Mouse (Mus musculus): ENCODE results near the gene Cdh22. TPM values are rescaled to one million over a fixed set of nuclear protein-coding genes. Genes with fewer than 3 reads are reported as not detected.

Cdh22 gene
- total RNA-seq (2014; fragmentation: Nextera tagmentation) = not detected in 2 replicates
- not detected in 2 replicates for total RNA-seq (2017)

DNA sequence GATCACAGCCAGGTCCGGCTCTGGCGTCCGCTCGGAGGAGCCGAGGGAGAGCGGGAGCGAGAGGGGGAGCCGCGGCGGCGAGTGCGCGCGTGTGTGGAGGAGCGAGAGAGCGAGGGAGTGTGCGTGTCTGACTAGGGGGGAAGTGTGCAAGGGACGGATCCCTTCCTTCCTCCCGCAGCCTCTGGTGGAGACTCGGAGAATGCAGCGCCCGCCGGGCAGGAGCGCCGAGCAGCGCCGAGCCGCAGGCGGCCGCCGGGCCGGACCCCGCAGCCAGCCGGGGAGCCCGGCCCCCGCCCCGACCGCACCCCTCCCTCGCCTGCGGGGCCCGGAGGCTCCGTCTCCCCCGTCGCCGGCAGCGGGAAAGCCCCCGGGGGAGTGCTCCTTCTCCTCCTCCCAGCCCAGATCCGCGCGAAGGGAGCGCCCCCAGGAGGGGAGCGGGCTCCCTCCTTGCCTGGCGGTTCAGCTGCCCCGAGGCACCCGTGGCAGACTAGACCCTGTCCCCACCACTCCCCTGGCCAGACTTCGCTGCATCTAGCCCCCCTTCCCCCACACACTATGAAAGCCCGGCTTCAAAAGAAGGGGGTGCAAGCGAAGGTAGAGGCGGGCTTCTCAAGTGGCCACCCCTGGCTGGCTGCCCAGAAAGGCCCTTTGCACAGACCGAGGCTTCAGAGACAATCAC, at the start of gene Cdh22:
Gene Cdh22 (minus strand): TSS at position 241 of the 679 bp plus-strand sequence.
- ATAC-seq (replicated peaks; ENCODE audit: poor library complexity, severe bottlenecking) = peak; percentile 76

DNA sequence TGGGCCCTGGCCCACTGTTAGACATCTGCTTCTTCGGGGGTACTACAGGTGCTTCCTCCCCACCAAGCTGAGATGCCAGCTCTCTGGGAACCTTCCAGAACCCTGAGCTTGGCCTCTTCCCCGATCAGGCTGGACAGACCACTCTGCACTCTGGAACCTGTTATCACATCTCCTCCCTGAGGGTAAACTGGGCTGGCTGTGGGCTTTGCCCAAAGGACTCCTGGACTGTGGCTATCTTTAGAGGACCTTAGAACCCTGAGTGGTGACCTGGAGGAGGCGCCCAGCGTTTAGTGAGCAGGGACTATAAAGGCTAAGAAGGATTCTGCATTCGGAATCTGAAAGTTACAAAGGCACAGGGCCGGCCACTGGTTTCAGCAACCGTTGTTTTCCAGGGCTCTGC, 49.7 kb upstream of the Cdh22 start:
- ATAC-seq (replicated peaks; ENCODE audit: poor library complexity, severe bottlenecking) = no peak

DNA sequence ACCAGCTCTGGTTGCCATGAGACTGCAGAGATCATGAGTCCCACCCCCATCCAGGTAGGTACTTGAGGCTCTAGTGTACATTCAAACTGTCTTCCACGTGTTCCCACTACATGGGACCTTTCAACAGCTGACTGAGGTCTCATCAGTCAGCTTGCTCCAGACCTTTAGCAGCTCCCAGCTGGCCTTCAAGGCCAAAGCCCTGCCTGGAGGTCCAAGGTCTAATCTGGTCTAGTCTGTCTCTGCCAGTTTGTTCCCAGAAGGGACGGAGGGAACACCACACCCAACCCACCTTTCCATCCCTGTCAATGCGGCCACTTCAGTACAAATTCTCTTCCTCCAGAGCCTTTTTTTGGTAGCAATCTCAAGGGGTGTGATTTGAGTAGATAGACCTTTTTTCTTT, 49.0 kb upstream of the Cdh22 start:
- ATAC-seq (replicated peaks; ENCODE audit: poor library complexity, severe bottlenecking) = no peak

DNA sequence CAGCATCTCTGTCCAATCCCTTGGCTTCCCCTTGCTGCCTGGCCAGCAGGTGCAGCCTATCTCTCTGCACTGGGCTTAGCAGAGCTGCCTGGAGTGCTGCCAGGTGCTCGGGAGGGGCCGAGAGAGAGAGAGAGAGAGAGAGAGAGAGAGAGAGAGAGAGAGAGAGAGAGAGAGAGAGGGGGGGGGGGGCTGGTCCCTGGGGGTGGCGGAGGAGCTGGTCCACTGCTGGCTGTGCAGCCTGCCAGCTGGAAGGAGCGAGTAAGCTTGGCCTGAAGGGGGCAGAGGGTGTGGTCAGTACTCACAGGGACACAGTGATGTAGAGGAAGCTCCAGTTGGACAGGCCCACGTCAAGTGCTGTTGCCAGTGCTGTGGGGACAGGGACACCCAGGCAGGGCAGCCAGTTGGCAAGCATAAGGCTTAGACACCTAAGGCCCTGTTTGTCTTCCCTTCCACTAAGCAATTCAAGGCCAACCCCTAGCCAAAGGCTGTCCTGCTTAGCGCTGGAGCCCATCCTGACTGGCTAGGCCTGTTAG, 47.2 kb upstream of the Cdh22 start:
- ATAC-seq (replicated peaks; ENCODE audit: poor library complexity, severe bottlenecking) = no peak

DNA sequence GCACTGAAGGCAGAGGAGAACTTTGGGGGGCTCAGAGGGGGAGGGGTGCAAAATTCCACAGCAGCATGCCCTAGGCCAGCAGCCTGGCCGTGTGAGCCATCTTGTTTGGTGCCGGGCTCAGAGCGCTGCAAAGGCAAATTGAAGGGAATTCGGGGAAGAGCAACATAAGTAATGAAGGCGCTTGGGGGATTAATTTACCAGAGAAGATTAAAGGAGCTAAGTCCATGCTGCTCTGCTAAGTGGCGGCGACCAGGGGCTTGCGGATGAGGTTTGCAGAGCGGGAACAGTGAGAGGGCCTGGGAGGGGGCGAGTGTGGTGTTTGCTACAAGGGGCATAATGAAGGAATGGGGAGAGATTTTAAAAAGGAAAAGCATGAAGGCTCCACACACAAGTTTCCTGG, 44.7 kb upstream of the Cdh22 start:
- ATAC-seq (replicated peaks; ENCODE audit: poor library complexity, severe bottlenecking) = no peak

DNA sequence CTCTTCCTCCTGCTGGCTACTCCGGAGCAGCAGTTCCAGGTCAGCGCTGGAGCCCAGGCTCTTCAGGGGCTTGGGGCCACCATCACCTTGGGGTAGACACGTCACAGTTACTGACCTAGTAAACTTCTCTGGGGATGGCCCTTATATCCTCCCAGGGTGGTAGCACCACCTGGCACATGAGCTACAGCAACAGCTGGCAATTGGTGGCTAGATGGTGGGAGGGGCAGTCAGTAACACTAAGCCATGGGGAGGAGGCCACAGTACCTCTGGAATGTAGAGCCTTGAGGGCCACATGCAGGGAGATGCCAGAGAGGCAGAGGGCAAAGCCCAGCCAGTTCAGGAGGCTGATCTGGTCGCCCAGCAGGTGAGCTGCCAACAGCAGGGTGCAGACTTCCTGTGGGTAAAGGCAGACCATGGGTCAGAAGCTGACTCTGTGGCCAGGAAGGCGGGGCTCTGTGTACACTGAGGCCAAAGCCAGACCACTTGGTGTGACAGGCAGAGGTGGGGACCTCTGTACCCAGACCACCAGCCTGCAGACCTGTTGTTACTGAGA, 42.6 kb upstream of the Cdh22 start:
- no peak for ATAC-seq (replicated peaks; ENCODE audit: poor library complexity, severe bottlenecking)

DNA sequence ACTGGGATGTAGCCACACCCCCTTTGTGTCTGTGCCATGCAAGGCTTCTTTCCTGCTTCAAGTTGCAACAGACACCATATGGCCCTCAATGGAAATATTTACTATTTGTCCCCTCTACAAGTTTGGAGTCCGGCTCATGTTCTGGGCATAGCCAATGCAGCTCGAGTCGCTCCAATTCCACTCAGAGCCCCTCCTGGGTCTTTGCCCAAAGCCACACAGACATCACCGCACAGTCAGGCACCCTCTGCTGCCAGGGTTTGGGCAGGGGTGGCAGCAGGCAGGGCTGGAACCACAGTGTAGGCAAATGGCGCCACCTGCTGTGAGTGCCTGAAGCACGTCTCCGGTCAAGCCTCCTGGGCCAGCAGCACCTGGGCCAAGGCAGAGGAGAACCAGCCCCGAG, 41.2 kb upstream of the Cdh22 start:
- ATAC-seq (replicated peaks; ENCODE audit: poor library complexity, severe bottlenecking) = peak; percentile 75

DNA sequence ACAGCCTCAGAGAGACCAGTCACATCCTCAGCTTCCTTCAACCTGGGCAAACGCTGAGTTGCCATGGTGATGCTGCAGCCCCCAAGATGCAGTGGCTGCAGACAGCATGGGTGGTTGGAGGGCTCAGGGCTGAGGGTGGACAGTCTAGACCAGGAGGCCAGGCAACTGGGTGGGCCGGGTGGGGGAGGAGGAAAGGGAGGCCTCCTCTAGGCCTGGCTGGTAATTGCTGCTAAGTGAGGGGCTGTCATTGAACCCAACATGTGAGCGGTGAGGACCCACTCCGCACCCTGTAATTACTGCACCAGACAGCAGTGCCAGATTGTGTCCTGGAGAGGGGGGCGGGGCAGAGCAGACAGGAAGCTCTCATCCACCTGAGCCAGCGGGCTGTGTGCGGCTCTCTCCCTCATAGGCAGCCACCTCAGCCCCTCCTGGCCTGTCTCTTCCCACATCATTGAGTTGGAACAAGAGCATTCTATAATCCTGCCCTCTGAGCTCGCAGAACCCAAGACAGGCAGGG, 40.5 kb upstream of the Cdh22 start:
- no peak for ATAC-seq (replicated peaks; ENCODE audit: poor library complexity, severe bottlenecking)

DNA sequence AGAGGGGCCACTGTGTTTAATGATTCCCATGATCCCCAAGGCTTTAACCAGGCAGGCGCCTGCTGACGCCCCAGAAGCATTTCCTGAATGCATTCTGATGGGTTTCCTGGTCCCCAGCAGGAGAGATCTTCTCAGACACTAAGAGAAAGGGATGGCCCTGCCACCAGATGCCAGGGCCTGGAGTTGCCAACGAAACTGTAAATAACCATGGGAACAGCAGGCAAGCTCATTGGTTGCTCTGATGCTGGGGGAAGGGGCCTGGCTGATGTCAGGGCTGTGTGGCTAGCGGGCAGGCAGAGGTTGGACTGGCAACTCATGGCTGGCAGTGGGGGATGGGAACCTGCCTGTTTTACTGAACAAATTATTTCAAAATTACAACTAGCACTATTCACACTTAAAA, 38.9 kb upstream of the Cdh22 start:
- ATAC-seq (replicated peaks; ENCODE audit: poor library complexity, severe bottlenecking) = no peak

DNA sequence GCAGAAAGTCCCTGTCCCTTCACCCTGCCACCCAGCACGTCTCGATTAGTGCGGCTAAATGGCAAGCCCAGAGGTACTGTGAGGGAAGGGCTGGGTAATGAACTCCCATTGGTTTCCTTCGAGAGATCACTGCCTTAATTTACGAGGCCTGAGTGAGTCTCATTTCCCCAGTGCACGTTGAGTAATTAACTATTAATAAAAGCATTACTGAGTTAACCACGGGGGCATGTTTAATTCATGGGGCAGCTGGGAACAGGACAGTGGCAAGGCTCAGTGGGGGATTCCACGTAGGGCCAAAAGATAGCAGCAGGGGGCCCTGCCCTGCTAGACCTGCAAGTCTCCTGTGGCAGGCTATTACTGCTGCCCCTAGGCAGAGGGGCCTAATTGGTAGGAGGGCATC, 36.7 kb upstream of the Cdh22 start:
- no peak for ATAC-seq (replicated peaks; ENCODE audit: poor library complexity, severe bottlenecking)

DNA sequence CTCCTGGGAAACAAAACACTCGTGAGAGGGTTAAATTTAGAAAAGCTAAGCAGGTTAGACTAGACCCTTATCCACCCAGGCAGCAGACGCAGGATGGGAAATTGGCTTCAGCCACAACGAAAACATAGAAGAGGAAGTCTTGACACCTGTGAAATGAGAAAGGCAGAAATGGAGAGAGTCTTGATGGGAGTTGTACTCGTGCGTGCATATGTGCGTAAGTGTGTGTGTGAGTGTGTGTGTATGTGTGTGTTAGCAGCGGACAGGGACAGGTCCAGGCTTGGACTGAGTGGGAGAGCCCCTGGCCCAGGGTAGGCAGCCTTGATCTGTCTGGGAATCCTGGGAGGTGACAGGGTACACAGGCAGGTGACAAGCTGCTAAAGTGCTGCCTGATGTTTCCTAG, 36.2 kb upstream of the Cdh22 start:
- no peak for ATAC-seq (replicated peaks; ENCODE audit: poor library complexity, severe bottlenecking)

DNA sequence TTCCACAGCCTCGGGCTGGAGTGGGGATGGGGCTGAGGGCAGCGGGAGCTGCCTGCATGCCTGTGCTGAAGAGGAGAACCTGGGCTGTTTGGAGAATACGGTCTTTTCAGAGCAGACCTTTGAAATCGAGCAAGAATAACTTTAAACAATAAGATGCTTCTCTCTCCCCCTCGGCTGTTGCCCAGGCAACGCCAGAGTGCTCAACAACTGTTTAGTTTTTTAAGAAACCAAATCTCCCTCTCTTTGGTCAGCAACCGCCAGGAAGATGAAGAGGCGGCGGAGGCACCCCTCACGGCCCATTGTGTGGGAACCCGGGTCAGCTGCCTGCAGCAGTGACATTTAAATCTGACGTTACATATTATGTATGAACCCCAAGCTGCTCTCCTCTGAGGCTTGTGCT, 32.1 kb upstream of the Cdh22 start:
- no peak for ATAC-seq (replicated peaks; ENCODE audit: poor library complexity, severe bottlenecking)

DNA sequence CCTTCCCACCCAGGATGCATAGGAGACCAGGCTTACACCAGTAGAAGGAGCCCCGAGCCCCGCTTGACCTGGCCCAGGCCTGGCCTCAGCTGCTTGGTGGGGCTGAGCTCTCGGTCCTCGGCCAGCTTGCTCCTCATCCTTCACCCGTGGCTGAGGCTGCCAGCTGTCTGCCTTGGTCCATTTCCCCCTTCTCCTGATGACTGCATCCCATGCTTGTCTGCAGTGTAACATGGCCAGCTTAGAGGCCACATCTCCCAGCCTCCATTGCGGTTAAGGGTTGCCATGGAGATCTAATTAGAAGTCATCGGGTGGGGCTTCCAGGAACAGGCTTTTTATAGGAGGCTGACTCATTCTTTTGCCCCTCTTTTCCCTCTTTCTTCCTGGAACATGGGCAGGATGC, 29.2 kb upstream of the Cdh22 start:
- no peak for ATAC-seq (replicated peaks; ENCODE audit: poor library complexity, severe bottlenecking)

DNA sequence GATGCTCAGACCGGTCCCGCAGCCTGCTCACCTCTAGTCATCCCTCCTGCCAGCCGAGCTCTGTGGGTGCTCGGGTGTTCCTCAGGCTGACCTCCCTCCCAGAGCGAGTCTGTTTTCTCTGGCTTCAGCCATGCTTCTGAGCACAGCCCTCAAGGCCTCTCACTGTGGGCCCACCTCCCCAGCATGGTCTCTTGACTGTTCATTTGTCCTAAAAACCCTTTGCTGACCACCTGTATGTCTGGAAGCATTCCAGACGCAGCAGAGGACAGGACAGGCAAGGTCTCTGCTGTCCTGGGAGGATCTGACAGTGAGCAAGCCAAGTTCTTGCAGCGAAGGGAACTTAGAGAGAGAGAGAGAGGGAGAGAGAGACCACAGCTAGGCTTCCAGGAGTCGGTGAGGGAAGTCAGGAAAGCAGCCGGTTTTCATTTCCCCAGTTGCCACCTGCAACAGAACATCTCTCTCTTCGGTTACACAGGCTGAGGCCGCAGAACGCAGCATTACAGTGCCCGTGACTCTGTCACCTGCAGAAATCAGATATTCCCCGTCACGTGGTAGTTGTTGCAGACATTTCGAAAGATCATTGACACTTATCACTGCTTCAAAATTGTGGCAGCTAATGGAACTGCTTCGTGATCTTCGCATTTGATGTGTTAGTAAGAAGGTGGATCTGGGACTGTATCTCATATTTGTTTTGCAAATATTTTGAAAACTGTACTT, 27.8 kb upstream of the Cdh22 start:
- ATAC-seq (replicated peaks; ENCODE audit: poor library complexity, severe bottlenecking) = no peak

DNA sequence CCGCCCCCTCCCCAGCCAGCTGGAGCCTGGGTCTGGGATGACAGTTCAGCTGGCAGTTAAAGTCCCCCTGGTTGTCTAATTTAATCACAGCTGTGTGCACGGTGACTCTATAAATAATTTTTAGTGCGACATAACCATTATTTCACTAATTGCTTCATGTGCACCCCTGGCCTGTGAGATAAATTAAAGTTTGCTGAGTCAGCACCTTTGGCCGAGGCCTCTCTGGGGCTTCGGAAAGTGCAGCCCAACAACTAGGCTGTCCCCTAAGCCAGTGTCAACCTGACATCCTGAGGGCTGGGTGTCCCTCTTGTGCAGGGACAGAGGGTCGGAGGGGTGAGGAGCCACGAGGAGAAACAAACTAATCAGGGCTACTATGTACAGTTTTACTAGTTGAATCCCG, 25.2 kb upstream of the Cdh22 start:
- no peak for ATAC-seq (replicated peaks; ENCODE audit: poor library complexity, severe bottlenecking)

DNA sequence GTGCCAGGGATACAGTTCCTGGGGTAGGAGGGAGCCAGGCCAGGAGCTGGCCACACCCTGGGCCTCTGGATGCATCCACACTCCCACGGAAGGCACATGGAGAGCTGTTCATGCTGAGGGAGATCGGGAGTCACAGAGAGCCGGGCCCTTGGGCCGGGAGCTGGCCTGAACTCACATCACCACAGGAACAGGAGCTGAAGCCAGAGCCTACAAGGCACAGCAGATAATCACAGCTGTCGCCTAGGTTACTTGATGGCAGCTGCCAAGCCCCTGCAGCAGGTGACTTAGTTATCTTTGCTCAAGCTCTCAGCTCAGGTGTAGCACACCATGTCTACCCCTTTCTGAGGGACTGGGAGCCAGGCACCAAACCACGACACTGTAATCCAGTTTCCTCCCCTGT, 23.7 kb upstream of the Cdh22 start:
- no peak for ATAC-seq (replicated peaks; ENCODE audit: poor library complexity, severe bottlenecking)

DNA sequence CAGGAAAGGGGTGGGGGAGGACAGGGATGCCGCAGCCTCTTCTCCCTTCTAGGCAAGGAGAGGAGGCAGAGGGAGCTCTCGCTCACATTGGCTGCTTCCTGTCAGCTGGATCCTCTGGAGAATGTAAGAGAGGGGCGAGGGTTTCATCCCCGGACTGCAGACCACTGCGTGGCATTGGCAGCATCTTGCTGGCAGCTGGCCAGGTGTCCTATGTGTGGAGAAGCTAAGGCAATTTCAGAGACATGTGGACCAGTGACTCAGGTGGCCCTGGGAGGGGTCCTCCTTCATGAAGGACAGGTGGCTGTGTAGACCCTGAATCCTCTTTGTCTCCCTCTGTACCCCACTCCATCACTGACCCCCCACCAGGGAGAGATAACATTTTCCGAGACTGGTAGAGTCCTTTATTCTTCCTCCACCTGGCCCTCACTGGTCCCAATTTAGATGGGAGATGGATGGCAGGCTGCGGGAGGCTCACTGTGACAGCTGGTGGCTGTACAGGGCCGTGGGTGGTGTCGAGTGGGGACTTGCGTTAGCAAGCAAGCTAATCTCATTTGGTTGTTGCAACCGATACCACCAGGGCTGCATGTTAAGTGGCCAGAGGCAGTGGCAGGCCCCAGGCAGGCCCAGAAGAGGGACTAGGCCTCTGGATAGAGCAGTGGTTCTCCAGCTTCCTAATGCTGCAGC, 22.6 kb upstream of the Cdh22 start:
- ATAC-seq (replicated peaks; ENCODE audit: poor library complexity, severe bottlenecking) = no peak

DNA sequence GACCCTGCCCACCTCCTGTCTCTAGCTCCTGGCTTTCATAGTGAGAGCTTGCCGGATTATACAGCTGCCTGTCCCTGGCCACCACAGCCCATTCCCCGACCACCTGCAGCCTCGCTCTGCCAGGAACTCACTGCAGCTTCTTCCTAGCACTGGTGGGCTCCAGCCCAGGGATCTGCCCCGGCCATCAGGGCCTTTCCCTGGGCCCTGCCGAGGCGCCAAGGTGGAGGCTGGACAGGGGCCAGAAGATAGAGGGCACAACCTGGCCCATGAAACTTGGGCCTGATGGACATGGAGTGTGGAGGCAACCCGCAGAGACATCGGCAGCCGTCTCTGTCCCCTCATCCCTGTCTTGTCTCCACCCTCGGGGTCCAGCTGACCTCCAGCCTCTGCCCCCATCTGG, 21.6 kb upstream of the Cdh22 start:
- ATAC-seq (replicated peaks; ENCODE audit: poor library complexity, severe bottlenecking) = no peak

DNA sequence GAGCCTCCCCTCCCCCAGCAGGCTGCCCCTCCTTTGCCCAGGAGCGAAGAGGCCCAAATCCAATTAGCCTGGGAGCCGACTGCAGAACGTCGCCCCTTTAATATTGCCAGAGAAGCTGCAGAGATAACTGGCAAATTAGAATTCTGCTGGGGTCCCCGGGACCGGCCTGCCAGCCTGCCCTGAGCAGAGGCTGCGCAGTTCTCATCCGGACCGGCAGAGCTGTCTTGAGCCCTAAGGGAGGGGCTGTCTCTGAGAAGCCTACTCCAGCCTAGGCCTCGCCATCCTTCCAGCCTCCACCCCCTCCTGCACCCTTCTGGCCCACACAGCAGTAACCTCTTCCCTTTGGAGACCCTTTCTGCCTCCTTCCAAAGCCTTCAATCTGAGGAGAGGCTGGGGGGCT, 19.2 kb upstream of the Cdh22 start:
- ATAC-seq (replicated peaks; ENCODE audit: poor library complexity, severe bottlenecking) = no peak

DNA sequence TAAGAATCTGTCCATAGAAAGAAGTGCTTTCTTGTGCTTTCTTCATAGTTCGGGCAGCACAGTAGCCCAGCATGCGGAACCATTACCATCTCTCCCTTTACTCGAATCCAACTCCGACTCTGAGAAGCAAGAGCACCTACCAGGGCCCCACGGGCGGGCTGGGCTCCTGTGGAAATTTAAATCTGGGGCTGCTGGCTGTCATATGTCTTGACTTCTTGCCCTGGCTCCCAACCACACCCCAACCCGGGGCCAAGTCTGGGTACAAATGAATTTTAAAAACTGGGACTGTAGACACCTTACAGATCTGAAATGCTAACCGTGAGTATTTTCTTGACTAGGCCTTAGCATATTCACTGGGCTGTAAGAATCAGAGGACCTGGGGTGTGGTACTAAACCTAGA, 18.6 kb upstream of the Cdh22 start:
- no peak for ATAC-seq (replicated peaks; ENCODE audit: poor library complexity, severe bottlenecking)

DNA sequence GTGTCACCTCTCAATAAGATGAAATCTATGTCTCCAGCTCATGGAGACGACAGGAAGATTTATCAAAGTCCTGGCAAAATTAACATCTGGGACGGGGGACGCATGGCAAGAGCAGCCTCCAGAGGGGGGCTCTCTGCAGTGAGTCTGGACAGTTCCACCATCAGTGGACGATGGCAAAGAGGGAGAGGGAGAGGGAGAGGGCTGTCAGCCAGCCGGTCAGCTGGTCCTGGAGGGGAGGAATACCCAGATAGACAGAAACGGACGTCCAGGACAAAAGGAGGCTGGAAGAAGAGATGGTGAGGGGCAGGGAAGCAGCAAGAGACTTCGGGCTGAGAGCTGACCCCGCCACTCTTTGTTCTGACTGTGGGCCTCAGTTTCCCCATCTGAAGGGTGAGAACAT, 18.1 kb upstream of the Cdh22 start:
- no peak for ATAC-seq (replicated peaks; ENCODE audit: poor library complexity, severe bottlenecking)

Data from granulocyte monocyte progenitor cell, adult 5-6 weeks (primary cell).